Mouse (Mus musculus): ENCODE data around the gene Grrp1. TPM values are rescaled to one million over a fixed set of nuclear protein-coding genes. Genes with fewer than 3 reads are reported as not detected.
A peak's percentile ranks its signal among the peaks of the same experiment; 100 is the strongest.

The Grrp1 gene
- total RNA-seq, 2 experiments from 2014 or later: 2.7 to 4.0 TPM

GRCm38 (mm10) chr4:134258354-134258753 lies 4.4 kb upstream of the Grrp1 start:
- no peak overlapping the region for H3K27ac ChIP-seq
- DNase-seq (ENCODE audit: low spot score in 2 of 2): no peak
- no peak overlapping the region for H3K4me3 ChIP-seq
- no peak for TF ChIP-seq CTCF (conservative IDR thresholded peaks at IDR 0.05)

GRCm38 (mm10) chr4:134257198-134258009 lies 3.5 kb upstream of the Grrp1 start:
- DNase-seq (ENCODE audit: low spot score in 2 of 2): no peak
- no peak for TF ChIP-seq CTCF (conservative IDR thresholded peaks at IDR 0.05)
- Histone ChIP-seq H3K4me3 (no peak overlapping the region), H3K27ac (no peak overlapping the region)

GRCm38 (mm10) chr4:134256407-134257197 lies 2.7 kb upstream of the Grrp1 start:
- no peak overlapping the region for H3K4me3 ChIP-seq
- no peak overlapping the region for H3K27ac ChIP-seq
- TF ChIP-seq CTCF (conservative IDR thresholded peaks at IDR 0.05): no peak
- no peak for DNase-seq (ENCODE audit: low spot score in 2 of 2)

- Histone ChIP-seq H3K27ac (no peak overlapping the region), H3K4me3 (no peak overlapping the region)
- no peak for DNase-seq (ENCODE audit: low spot score in 2 of 2)
- TF ChIP-seq CTCF (conservative IDR thresholded peaks at IDR 0.05): no peak
These were observed 1.9 kb upstream of the Grrp1 start for GRCm38 (mm10) chr4:134255854-134256253.

GRCm38 (mm10) chr4:134254835-134255234 lies 929 bp upstream of the Grrp1 start:
- TF ChIP-seq CTCF (conservative IDR thresholded peaks at IDR 0.05): no peak
- Histone ChIP-seq H3K4me3 (no peak overlapping the region), H3K27ac (no peak overlapping the region)
- DNase-seq (ENCODE audit: low spot score in 2 of 2): no peak

GRCm38 (mm10) chr4:134252911-134253721 lies 790 bp downstream of the Grrp1 start:
- DNase-seq (ENCODE audit: low spot score in 2 of 2): no peak
- H3K4me3 ChIP-seq: peak overlapping the region; percentile 41
- no peak for TF ChIP-seq CTCF (conservative IDR thresholded peaks at IDR 0.05)
- H3K27ac ChIP-seq: peak overlapping the region; percentile 65

- Histone ChIP-seq H3K4me3 (peak overlapping the region; percentile 54), H3K27ac (peak overlapping the region; percentile 65; the same call in 1 of the 2 replicates)
- no peak for TF ChIP-seq CTCF (conservative IDR thresholded peaks at IDR 0.05)
- DNase-seq (ENCODE audit: low spot score in 2 of 2): no peak
These were observed 1.6 kb downstream of the Grrp1 start for GRCm38 (mm10) chr4:134252131-134252910.

GRCm38 (mm10) chr4:134251241-134252130 lies 2.4 kb downstream of the Grrp1 start:
- no peak for TF ChIP-seq CTCF (conservative IDR thresholded peaks at IDR 0.05)
- peak overlapping the region; percentile 54 for H3K4me3 ChIP-seq
- H3K27ac ChIP-seq: peak overlapping the region; percentile 23; the same call in 1 of the 2 replicates
- no peak for DNase-seq (ENCODE audit: low spot score in 2 of 2)

- no peak for TF ChIP-seq CTCF (conservative IDR thresholded peaks at IDR 0.05)
- no peak for DNase-seq (ENCODE audit: low spot score in 2 of 2)
- H3K4me3 ChIP-seq: peak overlapping the region; percentile 54
These were observed 3.0 kb downstream of the Grrp1 start for GRCm38 (mm10) chr4:134250930-134251240.

GRCm38 (mm10) chr4:134250116-134250929 lies 3.6 kb downstream of the Grrp1 start:
- DNase-seq (ENCODE audit: low spot score in 2 of 2): no peak
- TF ChIP-seq CTCF (conservative IDR thresholded peaks at IDR 0.05): no peak
- Histone ChIP-seq H3K27ac (no peak overlapping the region), H3K4me3 (peak overlapping the region; percentile 54)

More at GRCm38 (mm10) chr4:134250930-134251240, 3.0 kb downstream of the Grrp1 start:
- no peak overlapping the region for H3K27ac ChIP-seq

Data from layer of hippocampus, adult 2 months (tissue).